Mouse (Mus musculus): ENCODE measurements around the gene Fibcd1. TPM values are rescaled to one million over a fixed set of nuclear protein-coding genes. Genes with fewer than 3 reads are reported as not detected.
A peak's percentile ranks its signal among the peaks of the same experiment; 100 is the strongest.

The Fibcd1 gene
- total RNA-seq, 2 experiments from 2014 or later: 121 to 127 TPM

GRCm38 (mm10) chr2:31811086-31811958 lies 34.5 kb downstream of the Fibcd1 start:
- no peak for DNase-seq (ENCODE audit: low spot score in 2 of 2)

GRCm38 (mm10) chr2:31810444-31810843 lies 35.4 kb downstream of the Fibcd1 start, which contains the start of gene Qrfp:
Gene Qrfp, minus strand, starts transcription at chr2:31810580.
- DNase-seq (ENCODE audit: low spot score in 2 of 2): no peak

GRCm38 (mm10) chr2:31809358-31809740 lies 36.5 kb downstream of the Fibcd1 start:
- no peak for DNase-seq (ENCODE audit: low spot score in 2 of 2)

- DNase-seq (ENCODE audit: low spot score in 2 of 2): no peak
Observed at GRCm38 (mm10) chr2:31808410-31809357, 37.1 kb downstream of the Fibcd1 start.

GRCm38 (mm10) chr2:31806639-31807382 lies 39.0 kb downstream of the Fibcd1 start:
- no peak for DNase-seq (ENCODE audit: low spot score in 2 of 2)

GRCm38 (mm10) chr2:31803480-31803879 lies 42.3 kb downstream of the Fibcd1 start:
- no peak for DNase-seq (ENCODE audit: low spot score in 2 of 2)

GRCm38 (mm10) chr2:31802811-31803210 lies 43.0 kb downstream of the Fibcd1 start:
- no peak for DNase-seq (ENCODE audit: low spot score in 2 of 2)

- DNase-seq (ENCODE audit: low spot score in 2 of 2): no peak
Observed at GRCm38 (mm10) chr2:31801416-31801815, 44.4 kb downstream of the Fibcd1 start.

- no peak for DNase-seq (ENCODE audit: low spot score in 2 of 2)
Observed at GRCm38 (mm10) chr2:31796943-31797342, 48.9 kb downstream of the Fibcd1 start.

GRCm38 (mm10) chr2:31792611-31793010 lies 53.2 kb downstream of the Fibcd1 start:
- DNase-seq (ENCODE audit: low spot score in 2 of 2): no peak

GRCm38 (mm10) chr2:31791260-31791659 lies 54.5 kb downstream of the Fibcd1 start:
- no peak for DNase-seq (ENCODE audit: low spot score in 2 of 2)

GRCm38 (mm10) chr2:31790728-31791251 lies 55.0 kb downstream of the Fibcd1 start:
- DNase-seq (ENCODE audit: low spot score in 2 of 2): no peak

- DNase-seq (ENCODE audit: low spot score in 2 of 2): no peak
Observed at GRCm38 (mm10) chr2:31789215-31789614, 56.6 kb downstream of the Fibcd1 start.

GRCm38 (mm10) chr2:31788227-31788626 lies 57.6 kb downstream of the Fibcd1 start:
- no peak for DNase-seq (ENCODE audit: low spot score in 2 of 2)

GRCm38 (mm10) chr2:31787029-31787428 lies 58.8 kb downstream of the Fibcd1 start:
- peak; percentile 58 to 84 for DNase-seq (ENCODE audit: low spot score in 2 of 2)

- peak; percentile 73 to 94 for DNase-seq (ENCODE audit: low spot score in 2 of 2)
Observed at GRCm38 (mm10) chr2:31785074-31785473, 60.7 kb downstream of the Fibcd1 start.

GRCm38 (mm10) chr2:31782958-31783602 lies 62.7 kb downstream of the Fibcd1 start:
- no peak for DNase-seq (ENCODE audit: low spot score in 2 of 2)

GRCm38 (mm10) chr2:31779258-31779657 lies 66.5 kb downstream of the Fibcd1 start:
- no peak for DNase-seq (ENCODE audit: low spot score in 2 of 2)

GRCm38 (mm10) chr2:31776479-31776878 lies 69.3 kb downstream of the Fibcd1 start:
- no peak for DNase-seq (ENCODE audit: low spot score in 2 of 2)

- peak in 1 of 2 experiments; percentile 59 for DNase-seq (ENCODE audit: low spot score in 2 of 2)
Observed at GRCm38 (mm10) chr2:31770781-31771441, 74.9 kb downstream of the Fibcd1 start.

All from layer of hippocampus, adult 18-20 months (tissue).